Mouse (Mus musculus): ENCODE results near the gene Armt1.
"Not testable (repeated sequence)": the region's sequence is repeated elsewhere in the genome, so short reads cannot be mapped to it uniquely, and the experiment has no call there.

The Armt1 gene

DNA sequence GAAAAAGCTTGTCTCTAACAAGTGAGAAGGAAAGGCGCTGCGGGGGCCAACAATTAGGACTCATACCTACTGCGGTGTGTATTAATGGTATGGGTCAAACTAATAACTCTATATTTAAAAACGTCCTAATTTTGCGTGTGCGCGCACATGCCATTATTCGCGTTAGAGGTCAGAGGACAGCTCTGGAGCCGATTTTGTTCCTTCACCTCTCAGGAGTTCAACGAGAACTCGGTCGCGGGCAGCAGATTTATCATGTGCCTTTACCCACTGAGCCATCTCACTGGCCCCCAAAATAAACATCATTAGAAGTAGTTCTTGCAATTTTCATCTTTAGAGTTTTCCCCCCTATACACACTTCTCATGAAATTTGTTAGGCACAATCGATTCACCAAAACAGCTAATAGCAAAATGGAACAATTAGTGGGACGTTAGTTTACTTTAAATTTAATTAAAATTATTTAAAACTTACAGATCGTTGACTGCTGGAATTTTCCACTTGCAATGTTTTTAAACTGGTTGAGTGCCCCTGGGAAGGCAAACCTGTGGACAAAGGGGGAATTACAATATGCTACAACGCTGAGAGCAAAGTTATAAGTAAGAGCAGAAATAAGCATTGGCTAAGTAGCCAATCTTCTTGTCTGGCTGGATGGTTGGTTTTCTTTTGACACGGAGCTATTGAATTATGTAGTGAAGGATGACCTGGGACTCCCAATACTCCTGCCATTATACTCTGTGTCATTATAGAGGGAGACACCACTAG, 909 bp downstream of the Armt1 start:
- CTCF ChIA-PET, result no interaction called here

GRCm38 (mm10) chr10:4433871-4434270, 1.6 kb downstream of the Armt1 start:
- CTCF ChIA-PET, result not testable (repeated sequence)

GRCm38 (mm10) chr10:4435416-4435815, 3.1 kb downstream of the Armt1 start:
- CTCF ChIA-PET, result no interaction called here

DNA sequence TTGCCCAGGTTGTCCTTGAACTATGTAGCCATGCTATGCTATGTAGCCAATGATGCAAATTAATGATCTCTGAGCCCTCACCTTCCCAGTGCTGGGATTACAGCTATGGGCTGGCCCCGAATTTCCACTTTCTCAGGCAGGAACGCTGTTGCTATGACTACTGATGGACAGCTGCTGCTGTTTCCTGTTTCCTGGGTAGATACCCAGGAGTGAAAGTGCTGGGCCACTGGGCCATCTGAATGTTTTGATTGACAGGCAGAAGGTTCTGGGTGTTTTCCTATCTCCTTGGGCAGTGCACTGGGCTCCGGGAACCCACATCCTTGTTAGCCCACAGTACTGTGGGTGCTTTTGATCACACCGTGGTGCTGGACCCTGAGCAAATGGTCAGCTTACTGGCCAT, 24.1 kb downstream of the Armt1 start:
- CTCF ChIA-PET, result no interaction called here

GRCm38 (mm10) chr10:4460201-4460600, 27.9 kb downstream of the Armt1 start:
- CTCF ChIA-PET, result no interaction called here

GRCm38 (mm10) chr10:4465799-4466198, 33.5 kb downstream of the Armt1 start:
- CTCF ChIA-PET, result no interaction called here

- CTCF ChIA-PET, result interaction anchor here (0.6 to 0.7 kb wide), 2 partner anchors 142 to 255 kb away, joined by 4 to 9 read pairs; no protein-coding TSS in a partner anchor
These were observed 37.1 kb downstream of the Armt1 start for GRCm38 (mm10) chr10:4469406-4469805.

DNA sequence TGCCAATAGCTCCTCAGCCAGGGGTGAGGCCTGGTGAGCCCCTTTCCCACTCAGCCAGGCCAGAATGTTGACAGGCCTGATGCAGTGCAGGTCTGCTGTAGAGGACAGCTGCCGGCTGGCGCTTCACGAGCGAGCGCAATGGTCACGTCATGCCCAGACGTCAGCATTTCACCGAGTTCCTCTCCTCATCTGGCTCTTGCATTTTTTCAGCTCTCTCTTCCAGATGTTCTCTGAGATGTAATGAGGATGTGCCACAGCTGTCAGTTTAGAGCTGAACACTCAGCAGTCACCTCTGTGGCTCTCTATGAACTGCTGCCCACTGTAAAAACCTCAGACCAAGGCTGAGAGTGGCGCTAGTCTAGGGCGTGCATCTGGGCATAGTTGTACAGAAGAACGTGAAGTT, 41.3 kb downstream of the Armt1 start:
- CTCF ChIA-PET, result no interaction called here

- CTCF ChIA-PET, result no interaction called here
These were observed 43.2 kb downstream of the Armt1 start for GRCm38 (mm10) chr10:4475431-4475830.

- CTCF ChIA-PET, result no interaction called here
These were observed 44.3 kb downstream of the Armt1 start for GRCm38 (mm10) chr10:4476604-4477003.

DNA sequence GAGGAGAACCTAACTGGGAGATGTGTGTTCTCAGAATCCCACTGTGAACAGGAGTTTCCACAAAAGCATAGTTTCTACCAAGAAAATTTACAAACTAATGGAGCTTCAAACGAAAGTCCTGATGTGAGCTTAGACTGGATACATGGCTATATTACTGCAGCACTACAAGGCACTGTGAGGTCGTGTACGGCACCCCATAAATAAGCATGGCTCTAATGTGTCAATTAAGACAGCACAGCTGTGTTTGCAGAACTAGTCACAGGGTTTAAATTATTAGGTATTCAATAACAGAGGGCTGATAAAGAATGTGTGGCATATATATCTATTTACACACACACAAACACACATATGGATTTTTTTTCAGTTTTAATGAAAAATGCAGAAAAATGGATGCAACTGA, 48.7 kb downstream of the Armt1 start:
- CTCF ChIA-PET, result interaction anchor here (0.6 kb wide), 1 partner anchor 239 kb away, joined by 5 read pairs; no protein-coding TSS in a partner anchor

DNA sequence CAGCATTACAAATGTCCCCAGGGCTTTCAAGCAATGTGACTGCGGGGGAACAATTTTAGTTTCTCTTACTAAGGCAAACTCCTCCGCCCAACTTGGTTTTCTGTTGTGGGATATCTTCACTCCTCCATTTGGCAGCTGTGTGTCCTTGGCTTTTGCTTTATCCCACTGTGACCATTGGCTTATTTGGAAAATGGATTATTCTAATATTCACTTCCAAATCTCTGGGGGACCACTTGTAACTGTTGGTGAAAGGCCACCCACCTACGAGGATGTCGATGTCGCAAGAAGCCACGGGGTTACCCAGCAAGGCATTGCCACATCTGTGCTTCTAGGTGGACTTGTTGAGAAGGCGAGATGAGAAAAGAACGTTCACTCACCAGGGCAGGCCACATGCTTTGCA, 49.4 kb downstream of the Armt1 start:
- CTCF ChIA-PET, result no interaction called here

DNA sequence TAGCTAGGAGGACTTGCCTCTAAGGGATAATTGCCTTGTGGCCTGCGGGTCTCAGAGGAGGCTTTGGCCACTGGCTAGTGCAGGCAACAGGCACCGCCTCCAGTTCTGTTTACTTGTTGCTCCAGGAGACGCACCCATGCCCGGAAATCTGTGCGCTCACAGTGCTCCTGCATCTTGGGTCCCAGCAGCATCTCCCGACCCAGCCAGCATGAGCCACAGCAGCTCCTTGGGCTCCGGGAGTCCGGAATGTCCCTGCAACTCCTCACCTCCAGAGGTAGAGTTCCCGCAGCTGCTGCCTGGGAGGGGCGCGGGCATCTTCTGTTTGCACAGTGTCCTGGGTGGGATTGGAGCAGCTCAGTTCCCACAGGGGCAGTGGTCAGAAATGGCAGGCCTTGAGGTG, 50.1 kb downstream of the Armt1 start, which contains the start of gene Ccdc170:
Gene Ccdc170, plus strand, starts transcription at position 148 of the 400 bp plus-strand sequence.
- CTCF ChIA-PET, result no interaction called here

GRCm38 (mm10) chr10:4483848-4484247, 51.6 kb downstream of the Armt1 start:
- CTCF ChIA-PET, result interaction anchor here (0.7 kb wide), 1 partner anchor 102 kb away, joined by 4 read pairs; no protein-coding TSS in a partner anchor

GRCm38 (mm10) chr10:4484986-4485385, 52.7 kb downstream of the Armt1 start:
- CTCF ChIA-PET, result no interaction called here

- CTCF ChIA-PET, result no interaction called here
These were observed 57.6 kb downstream of the Armt1 start for GRCm38 (mm10) chr10:4489865-4490264.

- CTCF ChIA-PET, result no interaction called here
These were observed 59.0 kb downstream of the Armt1 start for GRCm38 (mm10) chr10:4491281-4491680.

DNA sequence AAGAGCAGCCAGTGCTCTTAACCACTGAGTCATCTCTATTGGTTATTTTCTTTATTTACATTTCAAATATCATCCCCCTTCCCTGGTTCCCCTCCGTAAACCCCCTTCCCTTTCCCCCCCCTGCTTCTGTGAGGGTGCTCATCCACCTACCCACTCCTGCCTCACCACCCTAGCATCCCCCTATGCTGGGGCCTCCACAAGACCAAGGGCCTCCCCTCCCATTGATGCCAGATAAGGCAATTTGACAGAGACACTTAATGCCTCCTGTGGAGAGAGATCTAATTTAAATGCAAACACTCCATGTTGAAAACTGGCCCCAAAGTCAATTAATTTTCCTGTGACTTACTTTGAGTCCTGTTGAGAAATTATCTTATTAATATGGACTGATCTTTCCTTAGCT, 59.8 kb downstream of the Armt1 start:
- CTCF ChIA-PET, result no interaction called here

DNA sequence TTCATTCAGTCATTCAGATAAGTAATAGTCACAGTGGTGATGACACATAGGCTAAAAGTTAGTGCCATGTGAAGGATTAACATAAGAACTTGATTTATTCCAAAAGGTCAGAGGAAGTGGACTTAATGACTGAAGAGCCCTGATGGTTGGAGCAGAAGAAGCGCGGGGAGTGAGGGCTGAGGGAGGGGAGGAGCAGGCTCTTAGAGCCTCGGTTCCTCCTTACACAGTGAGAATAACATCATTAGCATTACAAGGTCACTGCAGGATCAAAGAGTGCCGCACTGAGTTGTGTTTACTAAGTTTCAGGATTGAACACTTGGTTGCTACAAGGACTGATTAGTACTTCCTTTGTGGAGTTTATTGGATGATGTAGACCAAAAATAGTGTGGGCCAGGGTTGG, 60.6 kb downstream of the Armt1 start:
- CTCF ChIA-PET, result no interaction called here

GRCm38 (mm10) chr10:4503251-4503650, 71.0 kb downstream of the Armt1 start:
- CTCF ChIA-PET, result no interaction called here
